Mouse (Mus musculus): ENCODE results near the gene Prkd3. TPM values are rescaled to one million over a fixed set of nuclear protein-coding genes. Genes with fewer than 3 reads are reported as not detected.

Gene Prkd3
- polyA plus RNA-seq, 1 experiment from 2014 or later, result 19.7 TPM

GRCm38 (mm10) chr17:79019726-79020207 is 849 bp downstream of the Prkd3 start:
- H3K4me1 ChIP-seq (ENCODE audit: control insufficient read depth, insufficient read depth, low read length), result 0 out of 2 replicates have a peak, but pooled peaks cover 8% of the 10 kb centered on the region
- H3K9me3 ChIP-seq (ENCODE audit: control insufficient read depth, low read length), result no peaks in the 10 kb centered on the region
- H3K4me3 ChIP-seq (replicated peaks; ENCODE audit: low read depth, low read length), result peak overlapping the region; percentile 69
- under 1% methylated on average over 18 of the region's 18 CpGs for WGBS
- DNase-seq, result no peak
- peak overlapping the region; percentile 65 for H3K9ac ChIP-seq (replicated peaks; ENCODE audit: low read length)
- no peaks in the 10 kb centered on the region; the same call in 1 of the 2 replicates for H3K27me3 ChIP-seq (ENCODE audit: control insufficient read depth, insufficient read depth, low read length)
- no peak for ATAC-seq (ENCODE audit: low FRiP score, low TSS enrichment)
- peak overlapping the region; percentile 77 for H3K4me2 ChIP-seq (ENCODE audit: low read length)
- H3K36me3 ChIP-seq (ENCODE audit: control insufficient read depth, insufficient read depth, low read length), result no peaks in the 10 kb centered on the region
- H3K27ac ChIP-seq (replicated peaks; ENCODE audit: low read depth, low read length), result peak overlapping the region; percentile 77; the same call in 1 of the 2 replicates

DNA sequence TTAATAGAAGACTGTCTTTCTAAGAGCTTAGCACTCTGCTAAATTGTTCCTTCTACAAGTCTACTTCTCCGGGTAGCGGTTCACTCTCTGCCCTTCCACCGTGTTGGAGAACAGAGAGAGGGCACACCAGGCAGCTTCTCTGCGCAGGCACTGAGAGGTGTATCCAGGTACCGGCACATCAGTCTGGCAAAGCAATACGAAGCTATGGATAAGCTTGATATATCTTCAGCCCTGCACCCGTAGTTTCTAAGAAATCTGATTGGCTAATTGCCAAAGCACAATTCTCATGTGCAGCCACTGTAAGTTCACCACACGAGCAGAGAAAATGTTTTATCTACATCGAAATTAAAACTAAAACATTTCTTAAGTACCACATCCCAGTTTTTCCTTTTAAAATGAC is 2.2 kb downstream of the Prkd3 start:
- Histone ChIP-seq H3K9ac (replicated peaks; ENCODE audit: low read length) (no peak overlapping the region), H3K9me3 (ENCODE audit: control insufficient read depth, low read length) (no peaks in the 10 kb centered on the region), H3K27ac (replicated peaks; ENCODE audit: low read depth, low read length) (no peak overlapping the region), H3K27me3 (ENCODE audit: control insufficient read depth, insufficient read depth, low read length) (no peaks in the 10 kb centered on the region; the same call in 1 of the 2 replicates), H3K4me3 (replicated peaks; ENCODE audit: low read depth, low read length) (no peak overlapping the region), H3K36me3 (ENCODE audit: control insufficient read depth, insufficient read depth, low read length) (no peaks in the 10 kb centered on the region), H3K4me1 (ENCODE audit: control insufficient read depth, insufficient read depth, low read length) (0 out of 2 replicates have a peak, but pooled peaks cover 8% of the 10 kb centered on the region), H3K4me2 (ENCODE audit: low read length) (peak overlapping the region; percentile 77)
- peak; percentile 26 for DNase-seq
- ATAC-seq (ENCODE audit: low FRiP score, low TSS enrichment), result no peak
- 57% methylated on average over 9 of the region's 9 CpGs for WGBS

- H3K9me3 ChIP-seq (ENCODE audit: control insufficient read depth, low read length), result no peaks in the 10 kb centered on the region
- 88% methylated on average over 10 of the region's 10 CpGs for WGBS
- DNase-seq (no peak), ATAC-seq (ENCODE audit: low FRiP score, low TSS enrichment) (no peak)
- H3K27me3 ChIP-seq (ENCODE audit: control insufficient read depth, insufficient read depth, low read length), result no peaks in the 10 kb centered on the region
- H3K27ac ChIP-seq (replicated peaks; ENCODE audit: low read depth, low read length), result no peak overlapping the region
- H3K4me3 ChIP-seq (replicated peaks; ENCODE audit: low read depth, low read length), result no peak overlapping the region
- H3K36me3 ChIP-seq (ENCODE audit: control insufficient read depth, insufficient read depth, low read length), result peaks cover 10% of the 10 kb centered on the region
- H3K4me2 ChIP-seq (ENCODE audit: low read length), result no peak overlapping the region
- no peak overlapping the region for H3K9ac ChIP-seq (replicated peaks; ENCODE audit: low read length)
- H3K4me1 ChIP-seq (ENCODE audit: control insufficient read depth, insufficient read depth, low read length), result 0 out of 2 replicates have a peak, but pooled peaks cover 8% of the 10 kb centered on the region
These were observed 4.8 kb downstream of the Prkd3 start for GRCm38 (mm10) chr17:79015831-79016230.

- DNase-seq (no peak), ATAC-seq (ENCODE audit: low FRiP score, low TSS enrichment) (no peak)
- Histone ChIP-seq H3K4me1 (ENCODE audit: control insufficient read depth, insufficient read depth, low read length) (0 out of 2 replicates have a peak, but pooled peaks cover 8% of the 10 kb centered on the region), H3K9ac (replicated peaks; ENCODE audit: low read length) (no peak overlapping the region), H3K27ac (replicated peaks; ENCODE audit: low read depth, low read length) (no peak overlapping the region), H3K36me3 (ENCODE audit: control insufficient read depth, insufficient read depth, low read length) (peaks cover 10% of the 10 kb centered on the region), H3K4me2 (ENCODE audit: low read length) (no peak overlapping the region), H3K27me3 (ENCODE audit: control insufficient read depth, insufficient read depth, low read length) (no peaks in the 10 kb centered on the region), H3K4me3 (replicated peaks; ENCODE audit: low read depth, low read length) (no peak overlapping the region), H3K9me3 (ENCODE audit: control insufficient read depth, low read length) (no peaks in the 10 kb centered on the region)
- WGBS, result 95% methylated on average over 2 of the region's 2 CpGs
These were observed 5.5 kb downstream of the Prkd3 start for GRCm38 (mm10) chr17:79014911-79015685.

- H3K36me3 ChIP-seq (ENCODE audit: control insufficient read depth, insufficient read depth, low read length), result peaks cover 10% of the 10 kb centered on the region
- DNase-seq, result no peak
- no peak overlapping the region for H3K4me2 ChIP-seq (ENCODE audit: low read length)
- H3K4me1 ChIP-seq (ENCODE audit: control insufficient read depth, insufficient read depth, low read length), result no peaks in the 10 kb centered on the region
- H3K27ac ChIP-seq (replicated peaks; ENCODE audit: low read depth, low read length), result no peak overlapping the region
- H3K27me3 ChIP-seq (ENCODE audit: control insufficient read depth, insufficient read depth, low read length), result no peaks in the 10 kb centered on the region
- 95% methylated on average over 2 of the region's 2 CpGs for WGBS
- no peak for ATAC-seq (ENCODE audit: low FRiP score, low TSS enrichment)
- H3K9ac ChIP-seq (replicated peaks; ENCODE audit: low read length), result no peak overlapping the region
- H3K4me3 ChIP-seq (replicated peaks; ENCODE audit: low read depth, low read length), result no peak overlapping the region
- H3K9me3 ChIP-seq (ENCODE audit: control insufficient read depth, low read length), result no peaks in the 10 kb centered on the region
These were observed 7.0 kb downstream of the Prkd3 start for GRCm38 (mm10) chr17:79013625-79014024.

- WGBS, result 95% methylated on average over 4 of the region's 4 CpGs
- H3K27ac ChIP-seq (replicated peaks; ENCODE audit: low read depth, low read length), result no peak overlapping the region
- H3K27me3 ChIP-seq (ENCODE audit: control insufficient read depth, insufficient read depth, low read length), result no peaks in the 10 kb centered on the region
- H3K36me3 ChIP-seq (ENCODE audit: control insufficient read depth, insufficient read depth, low read length), result no peaks in the 10 kb centered on the region
- H3K4me2 ChIP-seq (ENCODE audit: low read length), result no peak overlapping the region
- ATAC-seq (ENCODE audit: low FRiP score, low TSS enrichment) (no peak), DNase-seq (no peak)
- no peaks in the 10 kb centered on the region for H3K4me1 ChIP-seq (ENCODE audit: control insufficient read depth, insufficient read depth, low read length)
- no peak overlapping the region for H3K4me3 ChIP-seq (replicated peaks; ENCODE audit: low read depth, low read length)
- no peak overlapping the region for H3K9ac ChIP-seq (replicated peaks; ENCODE audit: low read length)
- no peaks in the 10 kb centered on the region for H3K9me3 ChIP-seq (ENCODE audit: control insufficient read depth, low read length)
These were observed 20.8 kb downstream of the Prkd3 start for GRCm38 (mm10) chr17:78999745-79000270.

GRCm38 (mm10) chr17:78999189-78999588 is 21.4 kb downstream of the Prkd3 start:
- H3K27me3 ChIP-seq (ENCODE audit: control insufficient read depth, insufficient read depth, low read length), result no peaks in the 10 kb centered on the region
- no peaks in the 10 kb centered on the region for H3K4me1 ChIP-seq (ENCODE audit: control insufficient read depth, insufficient read depth, low read length)
- H3K4me3 ChIP-seq (replicated peaks; ENCODE audit: low read depth, low read length), result no peak overlapping the region
- ATAC-seq (ENCODE audit: low FRiP score, low TSS enrichment) (no peak), DNase-seq (no peak)
- 96% methylated on average over 3 of the region's 3 CpGs for WGBS
- no peaks in the 10 kb centered on the region for H3K9me3 ChIP-seq (ENCODE audit: control insufficient read depth, low read length)
- no peak overlapping the region for H3K9ac ChIP-seq (replicated peaks; ENCODE audit: low read length)
- H3K4me2 ChIP-seq (ENCODE audit: low read length), result no peak overlapping the region
- H3K36me3 ChIP-seq (ENCODE audit: control insufficient read depth, insufficient read depth, low read length), result no peaks in the 10 kb centered on the region
- no peak overlapping the region for H3K27ac ChIP-seq (replicated peaks; ENCODE audit: low read depth, low read length)

DNA sequence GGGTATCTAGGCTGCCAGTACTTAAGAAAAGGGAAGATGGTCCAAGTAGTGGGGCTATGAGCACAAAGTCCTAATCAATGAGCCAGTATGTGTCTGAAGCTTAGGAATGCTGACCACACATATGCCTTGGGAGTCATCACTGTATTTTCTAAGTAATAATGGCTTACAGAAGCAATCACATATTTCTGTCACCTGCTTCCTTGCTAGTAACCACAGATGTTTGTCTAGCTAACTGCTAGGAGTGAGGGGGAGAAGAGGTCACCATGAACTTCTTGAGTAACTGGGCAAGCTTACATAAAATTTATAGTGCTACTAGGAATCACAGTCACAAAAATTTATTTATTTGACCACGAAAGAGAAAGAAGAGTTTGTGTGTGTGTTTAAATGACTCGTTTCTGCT is 22.5 kb downstream of the Prkd3 start:
- DNase-seq (no peak), ATAC-seq (ENCODE audit: low FRiP score, low TSS enrichment) (no peak)
- Histone ChIP-seq H3K9ac (replicated peaks; ENCODE audit: low read length) (no peak overlapping the region), H3K27me3 (ENCODE audit: control insufficient read depth, insufficient read depth, low read length) (no peaks in the 10 kb centered on the region), H3K9me3 (ENCODE audit: control insufficient read depth, low read length) (no peaks in the 10 kb centered on the region), H3K27ac (replicated peaks; ENCODE audit: low read depth, low read length) (no peak overlapping the region), H3K4me2 (ENCODE audit: low read length) (no peak overlapping the region), H3K36me3 (ENCODE audit: control insufficient read depth, insufficient read depth, low read length) (no peaks in the 10 kb centered on the region), H3K4me3 (replicated peaks; ENCODE audit: low read depth, low read length) (no peak overlapping the region), H3K4me1 (ENCODE audit: control insufficient read depth, insufficient read depth, low read length) (no peaks in the 10 kb centered on the region)
- WGBS, result 97% methylated on average over 2 of the region's 2 CpGs
